Mouse (Mus musculus): ENCODE results near the gene 4930455H04Rik.

The 4930455H04Rik gene

DNA sequence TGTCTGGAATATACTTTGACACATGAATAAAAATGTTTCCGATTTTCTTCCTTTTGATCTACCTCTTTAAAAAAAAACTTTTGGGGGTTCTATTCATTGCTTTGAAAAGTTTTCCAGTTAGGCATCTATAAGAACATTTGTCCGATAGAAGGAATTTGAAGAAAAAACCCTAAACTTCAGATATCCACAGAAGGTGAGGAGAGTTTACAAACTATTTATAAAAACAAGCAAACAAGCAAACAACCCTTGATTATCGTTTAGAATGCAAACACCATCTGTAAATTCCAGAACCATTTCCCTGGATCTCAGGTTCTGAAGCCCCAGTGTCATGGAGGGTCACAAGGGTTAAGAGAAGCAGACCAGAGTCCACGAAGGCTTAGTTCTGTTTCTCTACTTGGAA, at the start of gene 4930455H04Rik:
TSS of gene 4930455H04Rik (plus strand) at position 301 of the 400 bp plus-strand sequence.
- DNase-seq = no peak

- DNase-seq = no peak
Observed at GRCm38 (mm10) chr3:116921535-116921934, 46.5 kb upstream of the 4930455H04Rik start.

DNA sequence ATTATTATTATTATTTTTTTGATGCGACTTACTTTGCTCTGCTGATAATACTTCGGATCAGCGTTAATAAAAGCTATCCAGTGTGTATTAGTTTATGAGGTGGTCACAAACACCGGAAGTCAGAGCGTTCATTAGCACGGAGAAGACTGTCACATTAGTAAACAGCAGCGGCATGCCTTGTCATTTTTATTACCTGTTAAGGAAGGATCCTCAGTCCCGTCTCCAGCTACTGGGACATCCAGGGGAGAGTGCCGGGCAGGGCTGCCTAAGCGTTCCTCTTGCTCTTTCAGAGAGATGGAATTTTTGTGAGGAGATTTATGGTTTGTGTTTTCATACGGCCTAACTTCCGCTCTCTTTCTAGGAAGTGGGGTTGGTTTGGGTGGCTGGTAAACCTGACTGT, 45.0 kb upstream of the 4930455H04Rik start:
- no peak for DNase-seq

DNA sequence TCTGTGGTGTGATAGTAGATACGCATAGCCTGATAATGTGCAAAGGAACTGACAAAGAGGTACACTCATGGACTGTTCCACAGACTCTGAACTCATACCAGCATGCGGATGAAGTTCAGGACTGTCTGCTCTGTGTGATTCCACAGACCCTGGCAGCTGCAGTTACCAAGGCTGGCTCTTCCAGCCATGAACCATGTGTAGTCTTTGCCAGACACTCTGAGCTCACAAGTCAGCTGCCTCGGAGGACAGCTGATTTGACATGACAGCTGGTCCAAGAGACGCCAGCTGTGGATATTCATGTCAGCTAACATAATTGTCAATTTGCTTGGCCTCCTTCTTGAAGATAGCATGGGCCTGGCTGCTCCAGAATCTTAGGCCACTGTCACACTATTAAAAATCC, 39.1 kb upstream of the 4930455H04Rik start:
- no peak for DNase-seq

DNA sequence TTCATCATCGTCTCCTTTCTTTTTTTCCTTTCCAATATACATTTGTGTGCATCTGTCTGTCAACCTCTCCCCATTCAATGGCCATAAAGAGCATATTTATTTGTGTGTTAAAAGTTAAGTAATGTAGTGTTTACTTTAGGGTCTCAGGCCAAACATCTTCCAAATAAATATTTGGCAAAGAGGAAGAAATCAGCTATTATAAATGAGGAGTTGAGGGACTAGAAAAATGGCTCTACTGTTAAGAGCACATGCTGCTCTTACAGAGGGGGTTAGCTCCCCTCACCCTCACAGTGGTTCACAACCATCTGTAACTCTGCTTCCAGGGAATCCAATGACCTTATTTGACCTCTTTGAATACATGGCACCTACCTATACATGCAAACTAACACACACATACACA, 34.9 kb upstream of the 4930455H04Rik start:
- DNase-seq = no peak

DNA sequence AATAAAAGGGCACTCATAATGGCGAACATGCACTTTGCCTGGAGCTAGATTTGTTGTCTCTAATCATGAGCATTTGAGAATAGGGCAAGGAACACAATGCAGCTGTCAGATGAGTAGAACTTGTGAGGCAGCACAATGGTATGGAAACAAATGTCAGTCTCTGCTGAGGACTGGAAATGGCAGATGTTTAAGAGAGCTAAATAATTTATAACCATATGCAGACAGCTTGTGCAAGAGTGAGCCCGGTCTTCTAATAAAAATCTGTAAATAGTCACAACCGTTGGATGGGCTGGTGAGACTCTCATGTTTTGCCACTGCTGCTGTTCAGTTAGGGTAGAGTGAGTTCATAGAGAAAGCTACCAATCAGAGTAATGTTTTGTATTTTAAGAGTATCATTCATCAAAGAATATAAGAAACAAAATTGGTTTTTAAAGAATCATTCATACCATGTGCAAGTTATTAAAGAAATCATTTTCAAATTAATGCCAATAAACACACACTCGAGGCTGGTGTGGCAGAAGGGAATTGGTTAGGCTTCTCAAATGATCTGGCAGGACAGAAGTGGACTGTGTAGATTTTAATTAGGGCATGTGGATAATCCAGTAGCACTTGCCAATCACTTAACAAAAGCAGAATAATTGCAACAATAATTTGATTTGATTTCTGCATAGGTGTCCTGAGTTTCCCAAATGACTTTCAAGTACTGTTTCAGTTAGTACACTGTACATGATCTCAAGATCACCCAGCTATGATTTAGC, 31.0 kb upstream of the 4930455H04Rik start:
- DNase-seq = no peak

- DNase-seq = no peak
Observed at GRCm38 (mm10) chr3:116940804-116941558, 27.1 kb upstream of the 4930455H04Rik start.

GRCm38 (mm10) chr3:116941559-116942117, 26.4 kb upstream of the 4930455H04Rik start:
- no peak for DNase-seq

DNA sequence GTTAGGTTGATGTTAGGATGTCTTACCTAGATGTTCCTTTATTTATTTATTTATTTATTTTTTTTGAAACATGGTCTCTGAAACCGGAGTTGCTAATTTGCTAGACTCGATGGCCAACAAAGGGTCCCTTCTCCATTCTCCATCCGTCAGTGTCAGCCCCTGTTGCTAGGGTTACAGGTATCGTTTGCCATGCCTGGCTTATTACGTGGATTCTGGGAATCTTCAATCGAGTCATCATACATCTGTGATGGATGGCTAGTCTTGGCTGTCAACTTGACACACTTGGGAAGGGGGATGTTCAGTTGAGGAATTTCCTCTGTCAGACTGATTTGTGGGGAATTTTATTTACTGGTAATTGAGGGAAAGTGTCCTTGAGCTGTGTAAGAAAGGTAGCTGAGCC, 25.3 kb upstream of the 4930455H04Rik start:
- no peak for DNase-seq

GRCm38 (mm10) chr3:116943422-116943821, 24.6 kb upstream of the 4930455H04Rik start:
- no peak for DNase-seq

DNA sequence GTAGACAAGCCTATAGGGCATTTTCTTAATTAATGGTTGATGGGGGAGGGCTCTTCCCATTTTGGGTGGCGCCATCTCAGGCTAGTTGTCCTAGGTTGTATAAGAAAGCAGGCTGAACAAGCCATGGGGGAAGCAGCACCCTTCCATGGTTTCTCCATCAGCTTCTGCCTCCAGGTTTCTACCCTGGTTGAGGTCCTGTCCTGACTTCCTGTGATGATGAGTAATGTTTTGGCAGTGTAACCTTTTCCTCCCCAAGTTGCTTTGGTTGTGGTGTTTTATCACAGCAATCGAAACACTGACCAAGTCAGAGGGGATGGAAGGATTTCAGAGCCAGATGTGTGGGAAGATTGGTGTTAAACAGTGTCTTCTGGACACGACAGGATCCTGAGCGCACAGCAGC, 21.6 kb upstream of the 4930455H04Rik start:
- DNase-seq = no peak

GRCm38 (mm10) chr3:116950665-116951115, 17.4 kb upstream of the 4930455H04Rik start:
- no peak for DNase-seq

GRCm38 (mm10) chr3:116951489-116951888, 16.6 kb upstream of the 4930455H04Rik start:
- no peak for DNase-seq

DNA sequence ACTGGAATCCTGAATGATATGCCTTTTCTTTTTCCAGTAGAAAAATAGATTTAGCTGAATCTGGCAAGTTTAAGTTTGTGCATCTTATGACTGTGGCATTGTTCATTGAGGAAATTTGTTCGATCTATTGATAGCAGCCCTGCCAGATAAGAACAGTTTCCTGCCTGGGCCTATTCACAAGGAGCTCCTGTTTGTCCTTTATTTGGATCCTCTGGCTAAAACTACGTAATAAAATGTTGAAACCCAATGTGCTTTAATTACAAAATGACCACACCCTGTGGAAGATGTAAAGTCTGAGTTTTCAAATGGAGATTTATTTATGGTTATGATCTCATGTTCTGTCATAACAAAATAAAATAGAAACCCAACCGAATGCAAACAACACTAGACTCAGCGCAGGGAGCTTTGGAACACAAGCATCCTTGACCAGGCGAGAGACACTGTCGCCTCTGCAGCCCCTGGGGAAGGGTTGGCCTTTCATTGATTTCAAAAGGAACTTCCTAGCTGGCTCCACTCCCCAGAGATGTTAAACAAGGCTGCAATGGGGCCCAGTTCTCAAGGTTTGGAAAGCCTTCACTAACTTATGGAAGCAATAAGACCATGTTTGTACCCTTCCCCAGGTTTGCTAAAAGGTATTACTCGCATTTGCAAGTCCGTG, 15.7 kb upstream of the 4930455H04Rik start:
- DNase-seq = no peak

- DNase-seq = no peak
Observed at GRCm38 (mm10) chr3:116953366-116953765, 14.7 kb upstream of the 4930455H04Rik start.

DNA sequence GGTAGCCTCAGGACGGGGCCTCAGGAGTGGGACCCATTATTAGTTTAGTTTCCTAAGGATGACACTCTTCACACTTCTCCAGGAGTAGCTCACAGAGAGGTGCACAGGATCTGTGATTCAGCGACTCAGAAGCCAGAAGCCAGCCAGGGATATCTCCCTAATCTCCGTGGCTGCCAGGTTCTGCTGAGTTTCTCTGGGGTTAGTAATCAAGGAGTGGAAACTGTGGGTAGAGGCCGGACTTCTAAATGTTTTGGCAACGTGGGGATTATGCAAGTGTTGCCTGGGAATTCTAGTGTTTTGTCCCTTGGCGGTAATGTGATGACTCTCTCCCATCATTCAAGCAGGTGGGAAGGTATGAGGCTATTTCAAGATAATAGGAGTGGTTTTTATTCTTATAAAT, 13.0 kb upstream of the 4930455H04Rik start:
- DNase-seq = no peak

DNA sequence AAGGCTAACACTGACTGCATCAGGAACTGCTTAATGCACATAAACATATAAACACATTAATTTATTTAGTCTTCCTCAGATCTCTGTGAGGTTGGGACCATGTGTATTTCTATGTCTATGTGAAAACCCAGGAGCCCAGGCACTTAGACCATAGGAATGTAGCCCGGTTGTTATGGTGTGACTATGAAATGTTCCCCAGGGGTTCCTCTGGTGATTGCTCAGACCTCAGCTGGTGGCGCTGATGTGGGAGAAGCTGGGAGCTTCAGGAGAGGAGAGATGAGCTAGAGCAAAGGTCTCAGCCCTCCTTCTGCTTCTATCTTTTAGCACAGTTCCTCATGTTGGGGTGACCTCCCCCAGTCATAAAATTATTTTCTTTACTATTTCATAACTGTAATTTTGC, 7.7 kb upstream of the 4930455H04Rik start:
- DNase-seq = no peak

GRCm38 (mm10) chr3:116961354-116962142, 6.5 kb upstream of the 4930455H04Rik start:
- DNase-seq = no peak

DNA sequence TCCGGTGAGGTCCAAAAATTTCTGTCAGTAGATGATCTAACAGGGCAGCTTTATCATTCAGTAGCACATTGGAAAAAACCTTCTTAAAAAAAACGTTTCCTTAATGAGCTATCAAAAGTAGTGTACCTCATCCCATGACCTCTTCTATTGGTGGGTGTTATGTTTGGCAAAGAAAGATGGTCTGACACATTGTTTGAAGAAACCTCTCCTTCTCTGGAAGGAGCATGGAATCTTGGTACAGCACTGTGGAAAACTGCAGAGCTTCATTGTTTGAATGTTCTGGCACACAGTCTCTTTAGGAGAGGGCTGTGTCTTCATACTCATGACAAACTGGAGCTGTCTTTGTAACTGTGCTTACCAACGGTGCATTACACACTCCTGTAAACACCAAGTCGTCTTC, 4.9 kb upstream of the 4930455H04Rik start:
- no peak for DNase-seq

DNA sequence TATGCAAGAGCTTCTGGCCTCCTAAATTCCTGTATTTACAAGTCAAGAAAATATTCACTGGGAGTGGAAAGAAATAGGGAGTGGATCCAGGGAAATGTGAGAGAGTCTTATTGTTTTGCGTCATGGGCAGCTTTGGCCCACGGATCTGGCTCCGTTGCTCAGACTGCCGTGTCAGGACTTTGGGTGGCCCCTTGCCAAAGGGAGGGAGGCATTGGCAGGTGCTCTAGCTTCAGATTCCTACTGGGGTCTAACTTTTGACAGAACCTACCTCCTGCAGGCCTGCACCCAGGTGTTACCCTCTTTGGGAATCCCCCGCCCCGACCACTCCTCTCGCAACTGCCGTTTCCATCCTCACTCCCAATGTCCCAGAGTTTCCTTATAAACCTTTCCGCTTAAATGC, 3.6 kb upstream of the 4930455H04Rik start:
- no peak for DNase-seq

- DNase-seq = no peak
Observed at GRCm38 (mm10) chr3:116966225-116966624, 1.8 kb upstream of the 4930455H04Rik start.

GRCm38 (mm10) chr3:116966800-116967199, 1.3 kb upstream of the 4930455H04Rik start:
- no peak for DNase-seq

DNA sequence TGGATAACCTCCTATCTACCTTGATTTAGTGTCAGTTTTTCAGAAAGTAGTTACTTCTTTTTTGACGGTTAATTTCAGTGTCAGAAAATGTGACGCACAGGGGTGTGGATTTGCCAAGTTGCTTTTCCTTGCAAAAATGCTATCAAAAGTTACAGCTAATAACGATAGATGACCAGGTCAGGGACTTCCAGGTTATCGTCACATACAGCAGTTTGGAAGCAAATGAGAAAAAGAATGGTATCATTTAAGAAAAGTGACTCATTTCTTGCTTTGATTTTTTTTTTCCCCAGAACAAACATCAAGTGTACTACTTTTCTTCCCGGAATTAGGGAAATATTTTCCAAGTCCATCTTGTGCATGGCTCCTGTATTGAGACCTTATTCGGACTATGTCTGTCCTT, 631 bp upstream of the 4930455H04Rik start:
- DNase-seq = no peak

Data from thymus, postnatal 25 days (tissue).